21 mouse cellular contexts compared by ENCODE assay signal in genomic region chr10:76708465-76708864, GRCm38 (mm10).
"Had no signal": no experiment of that assay in that cellular context is flagged by ENCODE, and none has a peak within 500 bp of the region (broad histone marks: within the 10 kb centered on the region; RNA-seq: fewer than 3 reads in every experiment).

No protein-coding gene starts in this region.

- H3K4me1 ChIP-seq: liver, embryonic 13.5 days; liver, embryonic 15.5 days; lung, embryonic 15.5 days; megakaryocyte, embryonic 14.5 days; midbrain, embryonic 13.5 days; midbrain, embryonic 15.5 days; neural tube, embryonic 13.5 days; neural tube, embryonic 15.5 days had no signal

- ATAC-seq: liver, postnatal 0 days; midbrain, embryonic 13.5 days; midbrain, embryonic 15.5 days had no signal

- H3K4me2 ChIP-seq: liver, embryonic 13.5 days; liver, embryonic 15.5 days; lung, embryonic 15.5 days; midbrain, embryonic 11.5 days; midbrain, embryonic 13.5 days; midbrain, embryonic 15.5 days; neural tube, embryonic 13.5 days; neural tube, embryonic 15.5 days had no signal

- H3K9ac ChIP-seq: liver, embryonic 13.5 days; liver, embryonic 15.5 days; liver, postnatal 0 days; lung, embryonic 15.5 days; midbrain, embryonic 13.5 days; midbrain, embryonic 15.5 days; neural tube, embryonic 13.5 days; neural tube, embryonic 15.5 days had no signal

- H3K9me3 ChIP-seq: liver, embryonic 13.5 days; liver, embryonic 15.5 days; lung, embryonic 15.5 days; midbrain, embryonic 13.5 days; neural tube, embryonic 13.5 days had no signal

- H3K27me3 ChIP-seq: liver, embryonic 13.5 days; liver, embryonic 15.5 days; lung, embryonic 15.5 days; midbrain, embryonic 13.5 days; midbrain, embryonic 15.5 days; neural tube, embryonic 13.5 days; neural tube, embryonic 15.5 days had no signal

- H3K36me3 ChIP-seq: liver, embryonic 13.5 days; liver, embryonic 15.5 days; midbrain, embryonic 13.5 days; midbrain, embryonic 15.5 days; neural tube, embryonic 13.5 days; neural tube, embryonic 15.5 days had no signal

- H3K4me3 ChIP-seq: liver, embryonic 13.5 days; liver, embryonic 15.5 days; lung, embryonic 15.5 days; megakaryocyte, embryonic 14.5 days; midbrain, embryonic 13.5 days; midbrain, embryonic 15.5 days; neural tube, embryonic 13.5 days; neural tube, embryonic 15.5 days had no signal

- H3K27ac ChIP-seq: liver, embryonic 13.5 days; liver, embryonic 15.5 days; lung, embryonic 15.5 days; macrophage; midbrain, embryonic 13.5 days; midbrain, embryonic 15.5 days; neural tube, embryonic 13.5 days; neural tube, embryonic 15.5 days had no signal

- DNase-seq: liver, embryonic 13.5 days; liver, postnatal 0 days; lung, adult 2 months; lung, postnatal 10 days; lung, postnatal 36 days; retina, postnatal 1 day; right cerebral cortex, adult 18-20 months; right cerebral cortex, postnatal 25 days; right cerebral cortex, postnatal 4 days; spleen, adult 18-20 months; thymus, adult 2 months; thymus, postnatal 36 days had no signal
